Mouse (Mus musculus) stomach, embryonic 16.5 days (tissue): ENCODE data around the gene Arl3. TPM values are rescaled to one million over a fixed set of nuclear protein-coding genes. Genes with fewer than 3 reads are reported as not detected.

Experiments
- ATAC-seq: fragments of 200-750 bp; cut with Nextera tagmentation; 2 replicates; pipeline ENCODE4 v1.8.0; 2017; ENCODE audit warnings: moderate number of reproducible peaks, moderate TSS enrichment; ENCODE audit not compliant: insufficient read depth, low FRiP score
- H3K27ac ChIP-seq: fragments of 300-500 bp; sonication (generic); 2 replicates; pipeline ENCODE4 v1.5.1; 2014; ENCODE audit warnings: low read length
- H3K27me3 ChIP-seq: fragments of 300-500 bp; sonication (generic); 2 replicates; pipeline ENCODE4 v1.6.1; 2014; ENCODE audit warnings: low read length, control low read depth, mixed read lengths; ENCODE audit not compliant: control insufficient read depth, insufficient read depth
- H3K36me3 ChIP-seq: fragments of 300-500 bp; sonication (generic); 2 replicates; pipeline ENCODE4 v1.6.1; 2014; ENCODE audit warnings: low read length; ENCODE audit not compliant: control insufficient read depth, insufficient read depth
- H3K4me1 ChIP-seq: fragments of 300-500 bp; sonication (generic); 2 replicates; pipeline ENCODE4 v1.6.1; 2014; ENCODE audit warnings: low read length, control low read depth, mixed read lengths; ENCODE audit not compliant: control insufficient read depth, insufficient read depth
- H3K4me2 ChIP-seq: fragments of 300-500 bp; sonication (generic); 2 replicates; pipeline ENCODE4 v1.6.1; 2014; ENCODE audit warnings: low read depth, low read length, mixed read lengths
- H3K4me3 ChIP-seq: fragments of 300-500 bp; sonication (generic); replicated peaks from 2 replicates; pipeline ENCODE4 v1.5.1; 2014; ENCODE audit warnings: mild to moderate bottlenecking, low read length
- H3K9ac ChIP-seq: fragments of 300-500 bp; sonication (generic); 2 replicates; pipeline ENCODE4 v1.6.1; 2014; ENCODE audit warnings: low read length
- H3K9me3 ChIP-seq: fragments of 300-500 bp; sonication (generic); replicated peaks from 2 replicates; pipeline ENCODE4 v1.6.1; 2016; ENCODE audit warnings: low read length, control low read depth; ENCODE audit not compliant: control insufficient read depth
- WGBS: fragments of 180-500 bp; shearing (Covaris S2); extraction: QIAGEN DNeasy Blood & Tissue Kit; methylation state at CpG from one replicate; pipeline ENCODE4 v1.1.7; 2014; 5-methylcytosine and 5-hydroxymethylcytosine counted together
- polyA plus RNA-seq: library from polyadenylated mRNA; unstranded; fragments of >200 nt; fragmentation: Nextera tagmentation; extraction: Ambion mirVana; gene quantifications from 2 replicates; pipeline ENCODE4 v1.2.1, GENCODE M21; 2015

The Arl3 gene
- polyA plus RNA-seq, 1 experiment from 2014 or later, result 105 TPM

DNA sequence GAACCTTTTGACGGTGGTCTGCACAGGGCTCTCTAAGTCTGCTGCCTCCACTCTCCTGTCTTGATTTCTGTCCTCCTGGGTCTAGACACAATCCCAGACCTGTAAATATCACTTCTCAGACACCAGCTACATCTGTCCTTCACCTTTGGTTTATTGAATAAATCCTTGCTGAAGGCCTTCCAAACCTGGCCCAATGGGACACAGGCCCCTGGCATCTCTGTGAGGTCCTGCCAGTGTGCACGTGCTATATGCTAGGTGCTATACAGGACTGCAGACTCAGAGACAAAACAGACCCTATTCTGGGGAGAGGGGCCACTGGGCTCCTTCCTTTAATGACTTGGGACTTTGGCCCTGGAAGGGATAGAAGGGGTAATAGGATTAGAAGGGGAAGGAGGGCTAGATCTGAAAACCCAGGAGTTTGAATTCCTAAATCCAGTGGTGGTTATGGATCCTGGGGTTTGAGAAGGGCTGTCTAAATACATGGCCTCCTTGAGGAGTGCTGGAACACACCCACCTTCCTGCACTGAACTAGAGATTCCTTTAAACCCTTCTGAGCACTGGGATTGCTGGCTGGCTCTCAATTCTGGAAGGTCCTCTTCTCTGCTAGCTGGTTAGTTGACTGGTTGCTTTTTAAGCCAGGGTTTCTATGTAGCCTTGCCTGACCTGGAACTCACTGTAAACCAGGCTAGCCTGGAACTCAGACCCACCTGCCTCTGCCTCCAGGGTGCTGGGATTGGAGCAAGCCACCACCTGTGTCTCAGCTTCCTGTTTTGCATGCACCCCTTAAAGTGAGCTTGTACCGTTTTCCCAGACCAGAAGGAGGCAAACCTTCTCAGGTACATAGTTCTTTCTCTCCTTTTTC, 56.1 kb downstream of the Arl3 start:
- no peaks in the 10 kb centered on the region for H3K9me3 ChIP-seq
- H3K4me3 ChIP-seq, result no peak overlapping the region
- peaks cover 26% of the 10 kb centered on the region for H3K36me3 ChIP-seq
- 59% methylated on average over 3 of the region's 3 CpGs for WGBS
- no peaks in the 10 kb centered on the region for H3K27me3 ChIP-seq
- H3K27ac ChIP-seq, result peak overlapping the region; percentile 77
- peaks cover 29% of the 10 kb centered on the region for H3K4me1 ChIP-seq
- no peak overlapping the region for H3K9ac ChIP-seq
- H3K4me2 ChIP-seq, result no peak overlapping the region
- ATAC-seq, result no peak

DNA sequence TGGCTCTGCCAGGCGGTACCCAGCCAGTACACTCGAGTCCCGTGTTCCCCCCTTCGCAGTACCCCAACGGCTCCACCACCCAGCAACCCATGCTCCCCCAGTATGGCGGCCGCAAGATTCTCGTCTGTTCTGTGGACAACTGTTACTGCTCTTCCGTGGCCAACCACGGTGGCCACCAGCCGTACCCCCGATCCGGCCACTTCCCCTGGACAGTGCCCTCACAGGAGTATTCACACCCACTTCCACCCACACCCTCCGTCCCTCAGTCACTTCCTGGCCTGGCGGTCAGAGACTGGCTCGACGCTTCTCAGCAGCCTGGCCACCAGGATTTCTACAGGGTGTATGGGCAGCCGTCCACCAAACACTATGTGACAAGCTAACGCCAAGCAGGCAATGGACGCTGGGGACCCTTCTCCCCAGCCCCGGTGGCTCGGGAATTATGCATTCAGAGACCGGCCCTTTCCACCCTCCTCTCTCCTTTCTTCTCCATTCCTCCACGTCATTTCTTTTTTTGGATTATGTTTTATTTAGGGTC, 57.6 kb downstream of the Arl3 start:
- Histone ChIP-seq H3K9me3 (no peaks in the 10 kb centered on the region), H3K4me3 (no peak overlapping the region), H3K27me3 (no peaks in the 10 kb centered on the region), H3K4me2 (no peak overlapping the region), H3K4me1 (peaks cover 41% of the 10 kb centered on the region), H3K36me3 (peaks cover 26% of the 10 kb centered on the region), H3K27ac (no peak overlapping the region), H3K9ac (no peak overlapping the region)
- ATAC-seq, result no peak
- 87% methylated on average over 24 of the region's 24 CpGs for WGBS

DNA sequence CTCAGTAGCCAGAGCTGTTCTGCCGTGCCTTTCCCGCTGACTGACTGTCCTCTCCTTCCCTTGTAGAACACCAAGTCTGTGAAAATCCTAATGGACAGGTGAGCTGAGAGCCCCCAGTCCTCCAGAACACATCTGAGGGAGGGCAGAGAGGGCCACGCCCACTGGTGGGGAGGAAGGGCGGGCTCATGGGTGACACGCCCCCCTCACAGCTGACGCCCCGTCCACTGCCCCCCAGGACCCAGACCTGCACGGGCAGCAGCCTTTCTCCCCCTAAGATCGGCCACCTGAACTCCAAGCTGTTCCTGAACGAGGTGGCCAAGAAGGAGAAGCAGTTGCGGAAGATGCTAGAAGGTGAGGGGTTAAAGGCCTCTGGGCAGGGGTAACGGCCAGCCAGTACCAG, 58.6 kb downstream of the Arl3 start:
- no peak for ATAC-seq
- peaks cover 50% of the 10 kb centered on the region for H3K4me1 ChIP-seq
- 76% methylated on average over 12 of the region's 12 CpGs for WGBS

GRCm38 (mm10) chr19:46511263-46511662, 61.7 kb downstream of the Arl3 start:
- Histone ChIP-seq H3K9ac (no peak overlapping the region), H3K9me3 (no peaks in the 10 kb centered on the region), H3K36me3 (peaks cover 26% of the 10 kb centered on the region)

More for the DNA sequence above, 58.6 kb downstream of the Arl3 start:
- Histone ChIP-seq H3K4me3 (no peak overlapping the region), H3K27me3 (no peaks in the 10 kb centered on the region), H3K4me2 (no peak overlapping the region), H3K27ac (no peak overlapping the region), H3K36me3 (peaks cover 26% of the 10 kb centered on the region), H3K9ac (no peak overlapping the region), H3K9me3 (no peaks in the 10 kb centered on the region)

GRCm38 (mm10) chr19:46510824-46511223, 62.2 kb downstream of the Arl3 start:
- Histone ChIP-seq H3K4me1 (peaks cover 57% of the 10 kb centered on the region), H3K4me3 (no peak overlapping the region), H3K9me3 (no peaks in the 10 kb centered on the region), H3K36me3 (peaks cover 26% of the 10 kb centered on the region), H3K9ac (no peak overlapping the region), H3K27ac (peak overlapping the region; percentile 80), H3K27me3 (no peaks in the 10 kb centered on the region), H3K4me2 (no peak overlapping the region)
- 47% methylated on average over 3 of the region's 3 CpGs for WGBS
- no peak for ATAC-seq

More at GRCm38 (mm10) chr19:46511263-46511662, 61.7 kb downstream of the Arl3 start:
- H3K4me3 ChIP-seq, result no peak overlapping the region
- peak overlapping the region; percentile 80 for H3K27ac ChIP-seq
- no peak for ATAC-seq
- 67% methylated on average over 10 of the region's 10 CpGs for WGBS
- H3K4me1 ChIP-seq, result peaks cover 52% of the 10 kb centered on the region
- no peaks in the 10 kb centered on the region for H3K27me3 ChIP-seq
- H3K4me2 ChIP-seq, result no peak overlapping the region

DNA sequence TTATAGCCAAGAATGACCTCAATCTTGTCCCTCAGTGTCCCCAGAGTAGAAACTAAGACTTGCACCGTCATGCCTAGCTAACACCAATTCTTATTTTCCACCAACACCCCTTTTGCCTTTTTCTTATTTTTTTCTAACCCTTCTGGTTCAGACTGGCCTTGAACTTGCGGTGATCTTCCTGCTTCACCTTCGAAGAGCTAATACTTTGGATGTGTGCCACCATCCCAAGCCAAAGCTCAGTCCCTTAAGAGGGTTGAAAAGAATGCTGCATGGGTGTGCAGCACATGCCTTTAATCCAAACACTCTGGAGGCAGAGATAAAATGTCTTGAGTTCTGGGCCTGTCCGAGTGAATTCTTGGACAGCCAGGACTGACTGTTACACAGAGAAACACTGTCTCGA, 62.6 kb downstream of the Arl3 start:
- Histone ChIP-seq H3K36me3 (peaks cover 23% of the 10 kb centered on the region), H3K4me2 (no peak overlapping the region), H3K4me1 (peaks cover 61% of the 10 kb centered on the region), H3K27me3 (no peaks in the 10 kb centered on the region), H3K9ac (no peak overlapping the region), H3K9me3 (no peaks in the 10 kb centered on the region), H3K4me3 (no peak overlapping the region), H3K27ac (peak overlapping the region; percentile 80)
- ATAC-seq, result no peak
- 53% methylated on average over 5 of the region's 5 CpGs for WGBS

DNA sequence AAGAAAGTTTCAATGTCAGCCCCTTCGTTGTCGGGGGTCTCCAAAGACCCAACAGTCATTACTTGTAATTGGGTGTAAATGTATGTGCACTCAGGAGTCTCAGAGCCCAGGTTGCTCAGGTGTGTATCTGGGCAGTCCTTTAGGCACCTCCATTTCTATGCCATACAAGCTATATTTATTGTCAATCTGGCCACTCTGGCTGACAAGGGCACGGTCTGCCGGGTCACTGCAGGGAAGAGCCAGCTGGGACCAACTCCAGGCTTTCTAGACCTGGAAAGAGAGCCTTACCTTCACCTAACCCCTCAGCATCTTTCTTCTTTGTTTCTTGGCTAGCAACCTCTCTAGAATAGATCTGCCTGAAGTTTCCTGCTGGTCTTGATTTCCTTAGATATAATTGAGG, 63.3 kb downstream of the Arl3 start:
- no peak for ATAC-seq
- Histone ChIP-seq H3K4me3 (no peak overlapping the region), H3K9ac (no peak overlapping the region), H3K27ac (peak overlapping the region; percentile 80), H3K4me1 (peaks cover 68% of the 10 kb centered on the region), H3K9me3 (no peaks in the 10 kb centered on the region), H3K27me3 (no peaks in the 10 kb centered on the region), H3K36me3 (peaks cover 17% of the 10 kb centered on the region), H3K4me2 (no peak overlapping the region)
- WGBS, result 73% methylated on average over 4 of the region's 4 CpGs

GRCm38 (mm10) chr19:46509202-46509601, 63.8 kb downstream of the Arl3 start:
- Histone ChIP-seq H3K27ac (peak overlapping the region; percentile 80), H3K9ac (peak overlapping the region; percentile 33; the same call in 1 of the 2 replicates), H3K4me2 (no peak overlapping the region), H3K4me3 (no peak overlapping the region), H3K9me3 (no peaks in the 10 kb centered on the region), H3K27me3 (no peaks in the 10 kb centered on the region), H3K36me3 (peaks cover 11% of the 10 kb centered on the region), H3K4me1 (peaks cover 71% of the 10 kb centered on the region)
- peak; percentile 45; the same call in 1 of the 2 replicates for ATAC-seq
- 55% methylated on average over 3 of the region's 3 CpGs for WGBS

- no peak overlapping the region for H3K4me3 ChIP-seq
- peak overlapping the region; percentile 33; the same call in 1 of the 2 replicates for H3K9ac ChIP-seq
- ATAC-seq, result no peak
- no peaks in the 10 kb centered on the region for H3K9me3 ChIP-seq
- H3K27ac ChIP-seq, result peak overlapping the region; percentile 80
- peaks cover 71% of the 10 kb centered on the region for H3K4me1 ChIP-seq
- H3K36me3 ChIP-seq, result peaks cover 7% of the 10 kb centered on the region
- no peaks in the 10 kb centered on the region for H3K27me3 ChIP-seq
- no peak overlapping the region; the same call in 1 of the 2 replicates for H3K4me2 ChIP-seq
- 42% methylated on average over 3 of the region's 3 CpGs for WGBS
Measured at GRCm38 (mm10) chr19:46508738-46509137, 64.3 kb downstream of the Arl3 start.
